Mouse (Mus musculus) spleen, adult 2 months (tissue): ENCODE measurements around the gene Arid3b.

Source experiments
- CTCF ChIP-seq: fragments of 200-500 bp; IDR thresholded peaks from 2 replicates; pipeline ENCODE4 v1.5.1; 2011; ENCODE audit warnings: mild to moderate bottlenecking, inconsistent platforms; ENCODE audit not compliant: insufficient read depth, insufficient read length, insufficient replicate concordance; ENCODE audit errors: extremely low read depth
- POLR2A ChIP-seq: fragments of 200-500 bp; IDR thresholded peaks from 2 replicates; pipeline ENCODE4 v1.6.1; 2011; ENCODE audit warnings: low read depth, low read length, inconsistent platforms

DNA sequence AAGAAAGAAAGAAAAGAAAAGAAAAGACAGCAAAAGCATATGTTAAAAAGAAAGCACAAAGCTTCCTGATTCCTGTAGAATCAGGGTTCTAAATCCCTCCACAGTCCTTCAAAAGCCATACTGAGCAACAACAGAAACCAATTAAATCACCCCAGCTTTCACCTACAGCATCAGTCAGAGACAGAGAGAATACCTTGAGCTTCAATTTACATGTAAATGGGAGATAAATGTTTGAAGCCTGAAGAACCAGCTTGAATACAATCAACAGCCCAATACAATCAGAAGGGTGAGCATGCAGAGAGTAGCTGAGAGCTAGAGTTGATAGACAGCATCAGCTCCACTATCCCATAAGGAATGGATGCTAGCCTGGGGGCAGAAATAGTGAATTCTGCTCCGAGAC, 46.8 kb upstream of the Arid3b start:
- TF ChIP-seq CTCF (no peak), POLR2A (no peak)
